Mouse (Mus musculus) layer of hippocampus, adult 8-10 months (tissue): ENCODE measurements at regions not wholly inside any gene's neighbourhood (a gene's known extent, or its start where the extent isn't known, plus 50 kb on each side); places are given as distances from the start of the nearest gene placed in this dataset.
A peak's percentile ranks its signal among the peaks of the same experiment; 100 is the strongest.

Experiments
- DNase-seq, 2 experiments: peaks; one replicate each; pipeline ENCODE4 v3.0.0; 2022; ENCODE audit warnings: low spot score in 2 of 2

DNA sequence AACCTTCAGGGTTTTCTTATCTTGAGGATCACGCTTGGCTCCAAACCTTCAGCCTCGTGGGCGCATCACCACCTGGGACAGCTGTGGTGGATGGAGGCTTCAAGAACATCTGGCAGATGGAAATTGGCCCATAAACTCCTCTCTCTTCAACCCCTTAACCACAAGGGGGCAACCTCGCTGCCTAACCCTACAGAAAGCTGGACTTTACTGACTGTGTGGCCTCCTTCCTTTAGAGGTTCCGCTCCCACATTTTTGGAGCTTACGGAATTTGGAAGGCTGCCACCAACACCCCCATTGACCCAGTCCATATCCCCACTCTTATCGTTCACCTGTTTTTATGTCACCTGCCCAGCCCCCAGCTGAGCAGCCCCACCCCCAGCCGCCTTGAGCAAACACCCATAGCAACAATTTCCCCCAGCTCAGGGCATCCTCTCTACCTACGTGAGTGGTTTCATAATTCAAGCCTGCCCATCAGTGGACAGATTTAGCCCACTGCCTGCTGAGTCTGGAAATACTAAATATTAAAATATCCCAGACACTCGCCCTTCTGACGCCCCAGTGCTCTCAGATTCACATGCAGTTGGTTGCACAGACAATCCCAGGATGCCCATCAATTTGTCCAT, 167.0 kb upstream of the Slc22a22 start:
- no peak for DNase-seq

GRCm38 (mm10) chr15:57639115-57639514, 161.7 kb upstream of the Slc22a22 start:
- peak; percentile 33 to 41 for DNase-seq

- peak; percentile 29 to 43 for DNase-seq
Observed at GRCm38 (mm10) chr15:57633067-57633466, 155.6 kb upstream of the Slc22a22 start.

DNA sequence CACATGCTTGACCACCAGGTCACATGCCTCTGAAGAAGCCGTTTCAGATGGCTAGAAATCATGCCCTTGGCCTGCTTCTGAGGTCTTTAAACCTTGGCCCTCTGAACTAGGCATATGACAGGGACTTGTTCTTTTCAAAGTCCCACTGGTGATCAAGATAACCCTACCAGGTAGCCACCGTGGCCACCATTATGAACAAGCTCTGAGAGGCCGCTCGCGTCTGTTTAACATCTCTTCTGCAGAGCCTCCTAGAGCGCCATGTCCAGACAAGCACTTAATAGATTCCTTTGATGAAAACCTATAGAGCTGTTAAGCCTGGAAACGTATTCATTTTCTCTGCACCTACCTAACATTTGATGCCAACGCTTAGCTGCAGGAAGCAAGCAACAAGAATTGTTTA, 155.1 kb upstream of the Slc22a22 start:
- DNase-seq, result no peak

DNA sequence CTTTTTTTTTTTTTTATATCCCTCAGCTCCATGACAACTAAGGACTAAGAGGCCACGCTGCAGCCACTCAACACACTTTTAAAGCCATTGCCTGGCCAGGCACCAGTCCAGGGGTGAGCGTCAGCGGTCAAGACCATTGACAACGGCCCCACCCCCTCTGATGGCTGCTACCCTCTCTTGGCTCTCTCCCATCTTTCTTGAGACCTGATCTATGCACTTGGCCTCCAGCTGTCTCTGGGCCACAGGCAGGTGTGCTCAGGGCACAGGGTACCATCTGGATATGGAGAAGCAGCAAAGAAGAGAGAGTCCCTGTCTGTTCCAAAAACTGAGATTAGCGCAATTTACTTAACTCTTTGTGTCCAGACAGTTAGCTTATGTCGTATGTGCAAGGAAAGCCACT, 141.0 kb upstream of the Slc22a22 start:
- DNase-seq, result no peak

DNA sequence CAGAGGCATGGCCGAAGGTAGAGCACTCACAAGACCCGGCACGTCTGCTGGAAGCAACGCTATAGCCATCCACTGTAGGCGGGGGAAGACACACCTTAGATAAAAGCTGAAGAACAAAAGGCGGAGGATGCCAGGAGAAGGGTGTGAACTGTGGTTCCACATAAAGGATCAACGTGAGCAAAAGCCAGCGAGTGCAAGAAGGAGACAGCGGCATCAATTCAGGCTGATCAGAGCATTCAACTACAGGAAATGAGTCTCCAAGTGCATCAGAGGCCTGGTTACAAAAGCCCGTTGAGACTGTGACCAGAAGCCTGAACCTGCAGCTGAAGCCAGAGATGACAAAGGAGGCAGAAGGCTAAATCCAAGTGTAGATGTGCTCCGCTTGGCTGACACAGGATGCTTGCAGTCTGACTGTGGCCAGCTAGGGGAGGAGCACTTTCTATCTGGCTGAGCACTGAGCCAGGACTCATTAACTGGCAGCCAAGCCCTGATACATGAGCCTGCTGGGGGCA, 139.5 kb upstream of the Slc22a22 start:
- no peak for DNase-seq

- DNase-seq, result no peak
Observed at GRCm38 (mm10) chr15:57610006-57610405, 132.6 kb upstream of the Slc22a22 start.

- no peak for DNase-seq
Observed at GRCm38 (mm10) chr15:57608519-57608918, 131.1 kb upstream of the Slc22a22 start.

DNA sequence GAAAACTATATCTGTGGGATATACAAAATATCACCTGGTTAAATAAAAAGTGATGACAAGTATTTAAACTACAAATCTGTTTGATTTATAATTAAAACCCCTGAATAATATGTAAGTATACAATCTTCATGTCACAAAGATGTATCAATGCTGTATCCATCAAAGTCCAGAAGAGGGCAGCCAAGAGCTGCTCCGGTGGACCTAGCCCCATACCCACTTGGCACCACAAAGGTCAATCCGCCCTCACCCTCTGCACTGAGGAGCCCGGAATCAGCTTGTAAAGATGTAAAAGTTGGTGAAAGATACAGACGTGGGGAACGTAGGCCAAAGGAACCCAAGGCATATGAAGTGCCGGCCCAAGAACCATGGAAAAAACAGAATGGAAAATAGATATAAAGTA, 123.1 kb upstream of the Slc22a22 start:
- DNase-seq, result peak in 1 of 2 experiments; percentile 37

GRCm38 (mm10) chr15:57593326-57594004, 116.0 kb upstream of the Slc22a22 start:
- no peak for DNase-seq

DNA sequence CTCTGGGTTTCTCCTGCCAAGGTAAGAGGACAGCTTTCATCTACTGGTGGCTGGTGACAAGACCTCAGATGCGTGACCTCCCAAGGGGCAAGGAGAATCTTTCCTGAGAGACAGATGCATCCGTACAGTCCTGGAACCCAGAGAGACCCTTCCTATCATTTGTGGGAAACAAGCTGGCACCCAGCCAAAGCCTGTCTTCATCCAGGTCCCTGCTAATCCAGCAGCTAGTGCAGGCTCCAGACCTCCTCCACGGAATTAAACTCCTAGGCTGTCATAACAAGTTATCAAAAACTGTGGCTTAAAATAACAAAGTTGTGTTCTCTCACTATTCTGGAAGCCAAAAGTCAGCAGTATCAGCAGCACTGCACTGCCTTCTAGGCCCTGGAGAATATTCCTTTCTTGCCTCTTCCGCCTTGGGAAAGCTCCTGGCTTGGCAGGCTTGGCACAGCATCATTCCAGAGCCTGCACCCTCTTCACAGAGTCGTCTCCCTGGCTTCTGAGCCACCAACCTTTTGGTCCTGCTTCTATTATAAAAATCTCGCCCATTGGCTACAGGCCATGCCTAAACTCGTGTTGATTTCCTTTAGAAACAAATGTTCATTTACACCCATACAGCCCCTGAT, 113.3 kb upstream of the Slc22a22 start:
- DNase-seq, result no peak

- no peak for DNase-seq
Observed at GRCm38 (mm10) chr15:57589404-57590377, 112.3 kb upstream of the Slc22a22 start.

GRCm38 (mm10) chr15:57585411-57585810, 108.0 kb upstream of the Slc22a22 start:
- DNase-seq, result no peak

GRCm38 (mm10) chr15:57584498-57584897, 107.1 kb upstream of the Slc22a22 start:
- no peak for DNase-seq

- DNase-seq, result no peak
Observed at GRCm38 (mm10) chr15:57581266-57581665, 103.8 kb upstream of the Slc22a22 start.

- no peak for DNase-seq
Observed at GRCm38 (mm10) chr15:57578794-57579193, 101.4 kb upstream of the Slc22a22 start.

DNA sequence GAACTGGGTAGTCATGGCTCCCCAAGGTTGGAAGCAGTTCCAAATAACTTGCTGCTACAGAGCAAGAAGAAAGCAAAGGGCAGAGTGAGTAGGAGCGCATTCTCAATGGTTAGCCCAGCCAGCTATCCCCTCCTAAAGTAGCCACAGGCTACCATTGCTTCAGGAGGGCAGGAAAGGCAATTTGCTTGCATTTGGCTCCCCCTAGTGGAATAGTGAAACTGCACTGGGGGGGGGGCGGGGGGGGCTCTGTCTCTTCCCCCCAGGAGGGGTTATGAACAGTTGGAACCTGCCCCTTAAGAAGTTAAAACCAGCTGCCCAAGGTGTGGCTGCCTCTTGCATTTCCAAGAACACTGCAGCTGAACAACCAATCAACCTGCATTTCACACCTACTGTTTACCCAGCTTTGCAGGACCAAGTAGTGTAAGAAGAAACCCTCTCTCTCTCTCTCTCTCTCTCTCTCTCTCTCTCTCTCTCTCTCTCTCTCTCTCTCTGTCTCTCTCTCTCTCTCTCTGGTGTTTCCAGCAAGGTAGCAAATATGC, 96.7 kb upstream of the Slc22a22 start:
- no peak for DNase-seq

DNA sequence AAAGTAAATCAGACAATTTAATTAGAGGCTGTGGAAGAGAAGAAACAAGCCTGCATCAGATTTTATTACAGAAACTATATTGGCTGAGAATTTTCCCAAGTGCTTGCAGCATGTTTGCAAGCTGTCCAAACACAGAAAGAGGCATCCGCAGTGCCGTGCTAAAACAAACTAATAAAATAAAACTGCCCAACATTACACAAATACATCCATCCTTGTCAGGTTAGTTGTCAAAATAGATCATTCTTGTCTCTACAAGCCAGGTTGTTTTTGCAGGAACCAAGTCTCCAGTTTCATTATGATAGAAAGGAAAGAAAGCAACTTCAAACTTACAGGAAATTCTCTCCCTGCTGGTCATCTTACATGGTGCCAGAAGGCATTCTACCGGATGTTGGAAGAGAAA, 95.0 kb upstream of the Slc22a22 start:
- no peak for DNase-seq

DNA sequence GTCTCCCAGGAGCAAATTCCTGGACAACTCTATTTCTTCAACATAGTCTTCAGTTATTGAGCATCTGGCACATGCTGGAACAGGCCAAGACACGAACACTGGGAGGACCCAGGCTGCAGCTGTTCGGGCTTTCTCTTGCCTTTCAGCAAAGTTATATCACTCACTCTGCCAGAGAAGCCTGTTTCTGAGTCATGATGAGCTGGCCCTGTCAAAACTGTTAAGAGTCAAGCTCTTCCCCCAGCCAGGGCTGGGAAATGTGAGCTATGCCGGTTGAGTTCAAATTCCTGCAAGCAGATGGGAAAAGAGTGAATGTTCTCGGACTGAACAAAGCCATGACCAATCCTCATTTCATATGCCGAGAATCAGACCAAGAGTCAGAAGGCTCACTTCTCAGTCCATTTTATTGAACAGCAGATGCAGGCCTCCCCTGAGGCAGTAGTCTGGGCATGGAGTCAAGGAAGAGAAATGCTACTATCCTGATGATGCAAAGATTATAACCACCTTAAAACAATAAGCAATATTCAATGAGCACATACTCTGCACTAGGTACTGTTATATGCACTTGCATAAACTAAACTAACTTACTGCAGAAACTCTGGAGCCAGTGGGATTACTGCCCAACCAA, 90.7 kb upstream of the Slc22a22 start:
- DNase-seq, result no peak

DNA sequence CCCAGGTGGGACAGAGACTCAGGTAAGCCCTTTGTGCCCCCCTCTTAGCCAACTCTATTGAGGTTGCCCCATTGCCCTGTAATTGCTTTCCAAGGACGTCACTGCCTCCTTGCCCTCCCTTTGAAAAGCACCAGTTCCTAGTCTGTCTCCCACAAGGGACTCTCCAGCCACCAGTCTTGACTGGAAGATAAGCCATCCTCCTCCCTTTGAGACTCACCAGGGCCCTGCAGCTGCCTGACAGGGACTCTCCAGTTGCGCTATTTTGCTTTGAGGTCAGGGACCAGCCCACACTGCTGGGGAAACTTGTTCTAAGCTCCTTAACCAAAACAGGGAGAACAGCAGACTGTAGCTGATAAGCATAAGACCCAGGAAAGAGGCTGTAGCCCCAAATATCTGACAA, 69.7 kb upstream of the Slc22a22 start:
- no peak for DNase-seq

DNA sequence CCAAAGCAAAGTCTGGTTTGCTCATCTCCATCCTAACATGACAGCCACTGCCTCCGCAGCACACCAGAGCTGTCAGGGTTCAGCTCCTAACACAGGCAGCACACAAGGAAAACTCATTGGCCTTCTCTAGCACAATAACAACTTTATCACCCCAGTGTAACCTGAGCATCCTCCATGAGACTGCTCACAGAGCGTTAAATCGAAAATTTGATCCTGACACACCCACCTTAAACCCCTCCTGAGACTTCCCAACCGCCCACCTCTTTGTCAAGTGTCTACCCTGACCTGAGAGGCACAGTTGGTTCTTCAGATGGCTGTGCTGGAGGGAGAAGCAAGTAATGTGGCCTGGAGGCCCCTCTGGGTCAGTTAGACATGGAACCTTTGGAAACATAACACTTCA, 67.7 kb upstream of the Slc22a22 start:
- DNase-seq, result no peak
